Mouse (Mus musculus) erythroblast, embryonic 14.5 days (primary cell): ENCODE data around the gene Lrmda.

Source experiments
- GATA1 ChIP-seq: IDR thresholded peaks from 2 replicates; pipeline ENCODE4 v1.6.1; 2012; ENCODE audit warnings: low read length, inconsistent platforms, mixed read lengths
- TAL1 ChIP-seq: IDR thresholded peaks from 3 replicates; pipeline ENCODE4 v1.6.1; 2012; ENCODE audit warnings: low read length, inconsistent platforms, mixed read lengths

DNA sequence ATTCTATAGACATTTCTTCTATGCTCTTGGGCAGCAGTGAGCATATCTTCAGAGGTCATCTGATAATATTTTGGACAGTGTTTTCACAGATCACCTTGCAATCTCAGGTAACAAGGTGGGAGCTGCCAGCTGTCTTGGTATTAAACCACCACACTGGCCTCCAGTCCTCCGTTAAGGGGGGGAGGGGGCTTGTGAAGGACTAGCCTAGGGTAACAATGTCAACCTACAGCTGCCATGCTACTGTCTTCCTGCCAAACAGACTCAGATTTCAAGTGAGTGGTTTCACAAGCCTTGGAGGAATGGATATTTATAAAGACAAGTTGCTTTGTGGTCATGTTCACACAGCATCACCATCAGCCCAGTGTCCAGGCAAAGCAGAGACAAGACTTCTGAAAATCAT, 1059.2 kb downstream of the Lrmda start:
- TF ChIP-seq GATA1 (no peak), TAL1 (no peak)
